Mouse (Mus musculus) ES-Bruce4 (cell line): Measurements from ENCODE around the gene Gdpd5.

Source experiments
- CTCF ChIP-seq: IDR thresholded peaks from one replicate; pipeline ENCODE4 v1.8.1; 2011; ENCODE audit warnings: low read depth, low read length
- POLR2A ChIP-seq: IDR thresholded peaks from one replicate; pipeline ENCODE4 v1.8.1; 2011; ENCODE audit warnings: low read length; ENCODE audit not compliant: insufficient read depth

- TF ChIP-seq CTCF (no peak), POLR2A (no peak)
These were observed 33.8 kb downstream of the Gdpd5 start for GRCm38 (mm10) chr7:99415045-99415444.
